Mouse (Mus musculus) left cerebral cortex, postnatal 10 days (tissue): Measurements from ENCODE around the gene Larp1b. TPM values are rescaled to one million over a fixed set of nuclear protein-coding genes. Genes with fewer than 3 reads are reported as not detected.

Experiments
- DNase-seq, 2 experiments: peaks; one replicate each; pipeline ENCODE4 v3.0.0; 2021 to 2022; ENCODE audit warnings: low spot score in 2 of 2, mixed read lengths in 1 of 2; ENCODE audit errors: extremely low spot score in 1 of 2
- intact Hi-C: fragments of 180-260 bp; cut with DNase I; formaldehyde crosslinking; loops from one replicate; pipeline ENCODE4 v1.15.1; 2025
- total RNA-seq, 2 experiments: library from RNA; stranded (reverse); gene quantifications; 2 replicates each; pipeline ENCODE4 v1.2.3; 2021

Larp1b gene
- total RNA-seq, 2 experiments from 2014 or later: 23.9 to 24.5 TPM

- intact Hi-C loops: no loop called here
Measured at GRCm38 (mm10) chr3:41075376-41075775, 125.7 kb downstream of the Larp1b start.

GRCm38 (mm10) chr3:41078673-41079072, 129.0 kb downstream of the Larp1b start:
- intact Hi-C loops: no loop called here
- no peak for DNase-seq

More at GRCm38 (mm10) chr3:41075376-41075775, 125.7 kb downstream of the Larp1b start:
- DNase-seq: no peak

GRCm38 (mm10) chr3:41080724-41081123, 131.1 kb downstream of the Larp1b start:
- intact Hi-C loops: no loop called here
- no peak for DNase-seq

- no peak for DNase-seq
- intact Hi-C loops: no loop called here
Measured at GRCm38 (mm10) chr3:41081474-41082301, 132.1 kb downstream of the Larp1b start.

- no peak for DNase-seq
- intact Hi-C loops: no loop called here
Measured at GRCm38 (mm10) chr3:41082520-41082884, 132.9 kb downstream of the Larp1b start.

GRCm38 (mm10) chr3:41082885-41083789, 133.5 kb downstream of the Larp1b start, which contains the start of gene Pgrmc2:
Gene Pgrmc2 (minus strand): TSS chr3:41083046.
- DNase-seq: peak; percentile 98 to 99
- intact Hi-C loops: no loop called here

- DNase-seq: peak in 1 of 2 experiments; percentile 27
- intact Hi-C loops: no loop called here
Measured at GRCm38 (mm10) chr3:41083790-41084112, 134.1 kb downstream of the Larp1b start.

GRCm38 (mm10) chr3:41084421-41084820, 134.8 kb downstream of the Larp1b start:
- intact Hi-C loops: no loop called here
- DNase-seq: no peak

- intact Hi-C loops: no loop called here
- no peak for DNase-seq
Measured at GRCm38 (mm10) chr3:41087071-41087470, 137.4 kb downstream of the Larp1b start.

Other genes with a start within 250 kb of the Larp1b start
- gene Slc25a31, start 241.0 kb upstream of the Larp1b start, total RNA-seq: under 1 TPM in 1 of 2 experiments, not detected in 1; 0.36 TPM
- gene Hspa4l, start 205.3 kb upstream of the Larp1b start, total RNA-seq: 100 to 1,000 TPM in 1 of 2 experiments, 10 to 100 TPM in 1; 92.8 to 101 TPM
- gene Plk4, start 149.8 kb upstream of the Larp1b start, total RNA-seq: 1 to 10 TPM; 5.8 to 7.0 TPM
- gene Mfsd8, start 102.9 kb upstream of the Larp1b start, total RNA-seq: 10 to 100 TPM; 16.8 to 18.2 TPM
- 10 to 100 TPM; 13.5 to 15.2 TPM for gene Abhd18, start 102.9 kb upstream of the Larp1b start, total RNA-seq
- under 1 TPM; 0.17 to 0.24 TPM for gene 1700034I23Rik, start 47.3 kb upstream of the Larp1b start, total RNA-seq
- 10 to 100 TPM; 46.9 to 49.5 TPM for gene Pgrmc2, start 133.2 kb downstream of the Larp1b start, total RNA-seq